Mouse (Mus musculus) intestine, postnatal 0 days (tissue): Measurements from ENCODE around the gene Ccdc39. TPM values are rescaled to one million over a fixed set of nuclear protein-coding genes. Genes with fewer than 3 reads are reported as not detected.
A peak's percentile ranks its signal among the peaks of the same experiment; 100 is the strongest.

Experiments
- ATAC-seq: fragments of 200-750 bp; cut with Nextera tagmentation; 2 replicates; pipeline ENCODE4 v1.8.0; 2017; ENCODE audit warnings: mild to moderate bottlenecking, moderate TSS enrichment, moderate library complexity
- H3K27ac ChIP-seq: fragments of 300-500 bp; sonication (generic); 2 replicates; pipeline ENCODE4 v1.5.1; 2014; ENCODE audit warnings: mild to moderate bottlenecking, low read depth, low read length, moderate library complexity
- H3K27me3 ChIP-seq: fragments of 300-500 bp; sonication (generic); replicated peaks from 2 replicates; pipeline ENCODE4 v1.6.1; 2014; ENCODE audit warnings: low read length, mixed read lengths; ENCODE audit not compliant: control insufficient read depth, insufficient read depth
- H3K36me3 ChIP-seq: fragments of 300-500 bp; sonication (generic); 2 replicates; pipeline ENCODE4 v1.6.1; 2014; ENCODE audit warnings: mild to moderate bottlenecking, moderate library complexity; ENCODE audit not compliant: control insufficient read depth, insufficient read depth
- H3K4me1 ChIP-seq: fragments of 300-500 bp; sonication (generic); replicated peaks from 2 replicates; pipeline ENCODE4 v1.6.1; 2014; ENCODE audit warnings: antibody characterized with exemption, low read length, mixed read lengths; ENCODE audit not compliant: control insufficient read depth, insufficient read depth
- H3K4me2 ChIP-seq: fragments of 300-500 bp; sonication (generic); replicated peaks from 2 replicates; pipeline ENCODE4 v1.6.1; 2014; ENCODE audit warnings: low read depth, mild to moderate bottlenecking, moderate library complexity
- H3K4me3 ChIP-seq: fragments of 300-500 bp; sonication (generic); 2 replicates; pipeline ENCODE4 v1.5.1; 2014; ENCODE audit warnings: low read depth, low read length
- H3K9ac ChIP-seq: fragments of 300-500 bp; sonication (generic); 2 replicates; pipeline ENCODE4 v1.6.1; 2014; ENCODE audit warnings: mild to moderate bottlenecking, low read depth, low read length
- H3K9me3 ChIP-seq: fragments of 300-500 bp; sonication (generic); 2 replicates; pipeline ENCODE4 v1.6.1; 2016; ENCODE audit warnings: mixed run types; ENCODE audit not compliant: control insufficient read depth
- CTCF ChIP-seq: sonication (generic); IDR thresholded peaks from 2 replicates; pipeline ENCODE4 v1.5.1; 2016; ENCODE audit warnings: low read depth, mild to moderate bottlenecking, control low read depth, antibody characterized with exemption, moderate library complexity
- WGBS: fragments of 180-500 bp; shearing (Covaris S2); extraction: QIAGEN DNeasy Blood & Tissue Kit; methylation state at CpG from one replicate; pipeline ENCODE4 v1.1.7; 2014; 5-methylcytosine and 5-hydroxymethylcytosine counted together
- polyA plus RNA-seq: library from polyadenylated mRNA; unstranded; fragments of >200 nt; fragmentation: Nextera tagmentation; extraction: Ambion mirVana; gene quantifications from 2 replicates; pipeline ENCODE4 v1.2.1, GENCODE M21; 2015

The Ccdc39 gene
- polyA plus RNA-seq, 1 experiment from 2014 or later = 0.39 TPM

- H3K27ac ChIP-seq = no peak overlapping the region
- peaks cover 39% of the 10 kb centered on the region for H3K36me3 ChIP-seq
- TF ChIP-seq CTCF = no peak
- no peaks in the 10 kb centered on the region for H3K27me3 ChIP-seq
- no peak for ATAC-seq
- no peaks in the 10 kb centered on the region for H3K4me1 ChIP-seq
- H3K4me2 ChIP-seq = no peak overlapping the region
- 80% methylated on average over 1 of the region's 1 CpGs for WGBS
- H3K9me3 ChIP-seq = no peaks in the 10 kb centered on the region
- no peak overlapping the region for H3K9ac ChIP-seq
- no peak overlapping the region for H3K4me3 ChIP-seq
Observed at GRCm38 (mm10) chr3:33807151-33807550, 37.0 kb downstream of the Ccdc39 start.

- 0% methylated on average over 16 of the region's 16 CpGs for WGBS
- peak overlapping the region; percentile 99 for H3K9ac ChIP-seq
- no peak; the same call in 1 of the 2 replicates for ATAC-seq
Observed at GRCm38 (mm10) chr3:33800513-33800820, 43.6 kb downstream of the Ccdc39 start.

DNA sequence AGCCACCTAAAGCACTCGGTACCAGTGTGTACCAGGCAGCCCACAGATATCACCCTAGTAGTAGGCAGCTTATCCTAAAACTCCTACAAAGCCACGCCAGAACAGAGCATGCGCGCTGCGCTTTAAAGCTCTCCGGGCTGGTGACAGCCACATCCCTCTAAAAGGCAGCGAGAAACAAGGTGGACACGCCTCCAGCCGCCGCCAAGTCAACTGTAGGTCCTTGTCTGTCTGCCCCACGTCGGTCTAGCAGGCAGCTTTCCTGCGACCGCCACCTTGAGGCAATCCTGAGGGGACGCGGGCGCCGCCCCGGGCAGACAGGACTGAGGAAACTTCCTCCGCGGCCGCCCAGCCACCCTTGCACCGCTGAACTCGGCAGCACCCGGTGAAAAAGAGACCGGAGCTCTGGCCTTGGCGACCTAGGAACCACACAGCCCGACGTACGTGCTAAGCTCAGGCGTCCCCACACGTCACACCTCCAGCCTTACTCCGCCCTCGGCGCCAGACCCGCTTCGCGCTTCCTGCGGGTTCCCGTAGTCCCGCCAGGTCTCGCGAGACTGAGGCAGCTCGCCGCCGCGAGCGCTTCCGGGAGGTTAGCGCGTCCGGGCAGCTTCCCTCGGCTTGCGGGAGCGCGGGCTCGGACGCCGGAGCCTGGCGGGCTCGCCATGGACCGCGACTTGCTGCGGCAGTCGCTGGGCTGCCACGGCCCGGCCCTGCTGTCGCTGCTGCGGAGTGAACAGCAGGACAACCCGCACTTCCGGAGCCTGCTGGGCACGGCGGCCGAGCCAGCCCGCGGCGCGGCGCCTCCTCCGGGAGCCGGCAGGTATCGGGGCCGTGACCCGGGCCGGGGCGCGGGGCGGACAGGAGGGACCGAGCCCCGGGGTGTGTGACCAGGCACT lies 44.2 kb downstream of the Ccdc39 start, which contains the start of gene Ttc14:
TSS of gene Ttc14 (plus strand) at position 216 of the 896 bp plus-strand sequence.
- peak within 1 kb of the TSS; percentile 99 for H3K27ac ChIP-seq
- ATAC-seq = peak; percentile 100
- H3K9me3 ChIP-seq = no peaks in the 10 kb centered on the region
- no peaks in the 10 kb centered on the region for H3K27me3 ChIP-seq
- under 1% methylated on average over 88 of the region's 90 CpGs for WGBS
- H3K4me2 ChIP-seq = peak within 1 kb of the TSS; percentile 71
- H3K9ac ChIP-seq = peak within 1 kb of the TSS; percentile 99
- peak; percentile 66 for TF ChIP-seq CTCF
- H3K36me3 ChIP-seq = peaks cover 6% of the 10 kb centered on the region; the same call in 1 of the 2 replicates
- H3K4me3 ChIP-seq = peak within 1 kb of the TSS; percentile 98
- H3K4me1 ChIP-seq = no peaks in the 10 kb centered on the region

More at GRCm38 (mm10) chr3:33800513-33800820, 43.6 kb downstream of the Ccdc39 start:
- peak overlapping the region; percentile 99 for H3K27ac ChIP-seq
- H3K9me3 ChIP-seq = no peaks in the 10 kb centered on the region
- no peaks in the 10 kb centered on the region for H3K4me1 ChIP-seq
- peaks cover 10% of the 10 kb centered on the region for H3K36me3 ChIP-seq
- no peaks in the 10 kb centered on the region for H3K27me3 ChIP-seq
- peak overlapping the region; percentile 71 for H3K4me2 ChIP-seq
- peak overlapping the region; percentile 98 for H3K4me3 ChIP-seq
- TF ChIP-seq CTCF = no peak

DNA sequence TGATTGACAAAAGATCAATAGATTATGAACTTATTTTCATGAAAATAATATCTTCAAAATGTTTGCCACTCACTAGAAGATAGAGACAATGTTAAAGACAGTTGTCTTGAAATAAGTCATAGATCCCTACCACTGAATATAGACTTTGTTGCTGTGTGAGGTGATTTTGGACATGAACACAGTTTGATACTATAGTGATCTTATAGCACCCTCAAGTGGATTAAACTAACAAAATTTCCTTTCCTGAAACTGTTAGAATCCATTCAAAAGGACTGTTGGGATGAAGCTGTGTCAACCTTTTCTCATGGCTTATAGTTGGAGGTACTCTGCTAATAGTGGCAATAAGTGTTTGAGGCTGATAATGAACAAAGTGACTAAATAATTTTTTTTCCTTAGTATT lies 53.1 kb downstream of the Ccdc39 start:
- H3K9ac ChIP-seq = no peak overlapping the region
- peak; percentile 41 for TF ChIP-seq CTCF
- H3K27me3 ChIP-seq = no peaks in the 10 kb centered on the region
- no peaks in the 10 kb centered on the region for H3K4me1 ChIP-seq
- H3K27ac ChIP-seq = no peak overlapping the region
- H3K9me3 ChIP-seq = no peaks in the 10 kb centered on the region
- no peak for ATAC-seq
- H3K4me3 ChIP-seq = no peak overlapping the region
- no peak overlapping the region for H3K4me2 ChIP-seq
- no peaks in the 10 kb centered on the region for H3K36me3 ChIP-seq

Other genes with a start within 250 kb of the Ccdc39 start
- 26.5 and 34.0 TPM in 2 replicates for gene Ttc14, start 44.5 kb downstream of the Ccdc39 start, polyA plus RNA-seq
- gene Fxr1, start 175.6 kb upstream of the Ccdc39 start, polyA plus RNA-seq = 27.4 and 30.5 TPM in 2 replicates
- 303 and 313 TPM in 2 replicates for gene Dnajc19, start 237.0 kb upstream of the Ccdc39 start, polyA plus RNA-seq